Mouse (Mus musculus): Measurements from ENCODE around the gene Ceacam9. TPM values are rescaled to one million over a fixed set of nuclear protein-coding genes. Genes with fewer than 3 reads are reported as not detected.
"Not testable (repeated sequence)": the region's sequence is repeated elsewhere in the genome, so short reads cannot be mapped to it uniquely, and the experiment has no call there.

Gene Ceacam9
- not detected in 2 replicates for polyA plus RNA-seq (2014; fragmentation: Nextera tagmentation; extraction: Ambion mirVana)

DNA sequence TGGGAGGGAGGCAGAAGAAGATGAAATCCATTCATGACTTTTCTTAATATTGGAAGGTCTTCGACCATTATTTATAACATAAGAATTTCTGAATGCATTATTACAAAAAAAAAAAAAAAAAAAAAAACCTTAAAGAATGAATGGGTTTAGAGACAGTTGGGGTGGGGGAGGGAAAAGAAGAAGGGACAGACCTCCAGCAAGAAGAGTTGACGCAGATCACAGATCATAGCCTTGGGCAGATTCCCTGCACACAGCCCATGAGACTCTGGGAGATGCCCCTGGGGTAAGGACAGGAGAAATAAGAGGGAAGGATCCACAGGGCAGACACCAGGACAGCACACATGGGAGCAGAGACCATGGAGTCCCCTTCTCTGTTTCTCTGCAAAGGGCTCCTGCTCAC, at the start of gene Ceacam9:
Ceacam9 (plus strand) TSS at position 301 of the 400 bp plus-strand sequence.
- DNase-seq (ENCODE audit: low spot score) (no peak), ATAC-seq (replicated peaks; ENCODE audit: low FRiP score, low TSS enrichment, low read depth) (no peak)
- 81% methylated on average over 2 of the region's 2 CpGs for WGBS
- Histone ChIP-seq H3K27ac (ENCODE audit: low read depth) (no peak within 1 kb of the TSS), H3K4me1 (replicated peaks; ENCODE audit: control insufficient read depth, insufficient read depth, low read length) (no peaks in the 10 kb centered on the region), H3K4me3 (ENCODE audit: low read depth, low read length) (no peak within 1 kb of the TSS), H3K9ac (ENCODE audit: low read length) (no peak within 1 kb of the TSS), H3K9me3 (ENCODE audit: control insufficient read depth, low read length) (no peaks in the 10 kb centered on the region), H3K4me2 (ENCODE audit: low read length) (no peak within 1 kb of the TSS), H3K27me3 (replicated peaks; ENCODE audit: control insufficient read depth, insufficient read depth, low read length) (no peaks in the 10 kb centered on the region), H3K36me3 (ENCODE audit: control insufficient read depth, insufficient read depth, low read length) (no peaks in the 10 kb centered on the region)

GRCm38 (mm10) chr7:16673823-16674222, 47.9 kb upstream of the Ceacam9 start:
- H3K4me1 ChIP-seq (replicated peaks; ENCODE audit: control insufficient read depth, insufficient read depth, low read length) = no peaks in the 10 kb centered on the region
- no peaks in the 10 kb centered on the region for H3K27me3 ChIP-seq (replicated peaks; ENCODE audit: control insufficient read depth, insufficient read depth, low read length)
- no peaks in the 10 kb centered on the region for H3K36me3 ChIP-seq (ENCODE audit: control insufficient read depth, insufficient read depth, low read length)
- DNase-seq (ENCODE audit: low spot score) (no peak), ATAC-seq (replicated peaks; ENCODE audit: low FRiP score, low TSS enrichment, low read depth) (no peak)
- H3K4me3 ChIP-seq (ENCODE audit: low read depth, low read length) = no peak overlapping the region
- no peak overlapping the region for H3K27ac ChIP-seq (ENCODE audit: low read depth)
- H3K9me3 ChIP-seq (ENCODE audit: control insufficient read depth, low read length) = no peaks in the 10 kb centered on the region
- 46% methylated on average over 1 of the region's 1 CpGs for WGBS
- H3K9ac ChIP-seq (ENCODE audit: low read length) = no peak overlapping the region
- H3K4me2 ChIP-seq (ENCODE audit: low read length) = no peak overlapping the region

GRCm38 (mm10) chr7:16674699-16675098, 47.0 kb upstream of the Ceacam9 start:
- H3K9ac ChIP-seq (ENCODE audit: low read length); H3K27ac ChIP-seq (ENCODE audit: low read depth); H3K4me3 ChIP-seq (ENCODE audit: low read depth, low read length); H3K4me2 ChIP-seq (ENCODE audit: low read length); DNase-seq (ENCODE audit: low spot score); H3K4me1 ChIP-seq (replicated peaks; ENCODE audit: control insufficient read depth, insufficient read depth, low read length); H3K27me3 ChIP-seq (replicated peaks; ENCODE audit: control insufficient read depth, insufficient read depth, low read length); ATAC-seq (replicated peaks; ENCODE audit: low FRiP score, low TSS enrichment, low read depth); H3K36me3 ChIP-seq (ENCODE audit: control insufficient read depth, insufficient read depth, low read length); H3K9me3 ChIP-seq (ENCODE audit: control insufficient read depth, low read length): not testable (repeated sequence)
- WGBS = 29% methylated on average over 5 of the region's 5 CpGs

DNA sequence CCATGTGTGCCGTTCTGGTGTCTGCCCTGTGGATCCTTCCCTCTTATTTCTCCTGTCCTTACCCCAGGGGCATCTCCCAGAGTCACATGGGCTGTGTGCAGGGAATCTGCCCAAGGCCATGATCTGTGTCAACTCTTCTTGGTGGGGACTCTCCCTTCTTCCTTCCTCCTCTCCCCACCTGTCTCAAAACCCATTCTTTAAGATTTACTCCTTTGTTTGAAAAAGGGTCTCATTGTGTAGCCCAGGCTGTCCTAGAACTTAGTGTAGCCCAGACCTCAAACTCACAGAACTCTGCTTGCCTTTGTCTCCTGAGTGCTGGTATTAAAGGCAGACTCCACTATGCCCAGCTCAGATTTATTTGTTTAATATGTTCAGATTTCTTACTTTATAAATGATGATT, 46.1 kb upstream of the Ceacam9 start, which contains the start of gene Ceacam15:
Ceacam15 (minus strand) TSS at position 101 of the 400 bp plus-strand sequence.
- no peak for ATAC-seq (replicated peaks; ENCODE audit: low FRiP score, low TSS enrichment, low read depth)
- Histone ChIP-seq H3K27me3 (replicated peaks; ENCODE audit: control insufficient read depth, insufficient read depth, low read length) (no peaks in the 10 kb centered on the region), H3K4me1 (replicated peaks; ENCODE audit: control insufficient read depth, insufficient read depth, low read length) (no peaks in the 10 kb centered on the region), H3K9me3 (ENCODE audit: control insufficient read depth, low read length) (no peaks in the 10 kb centered on the region), H3K36me3 (ENCODE audit: control insufficient read depth, insufficient read depth, low read length) (no peaks in the 10 kb centered on the region), H3K9ac (ENCODE audit: low read length) (no peak within 1 kb of the TSS), H3K4me3 (ENCODE audit: low read depth, low read length) (no peak within 1 kb of the TSS), H3K27ac (ENCODE audit: low read depth) (no peak within 1 kb of the TSS), H3K4me2 (ENCODE audit: low read length) (no peak within 1 kb of the TSS)
- 64% methylated on average over 1 of the region's 1 CpGs for WGBS
- DNase-seq (ENCODE audit: low spot score) = no peak

DNA sequence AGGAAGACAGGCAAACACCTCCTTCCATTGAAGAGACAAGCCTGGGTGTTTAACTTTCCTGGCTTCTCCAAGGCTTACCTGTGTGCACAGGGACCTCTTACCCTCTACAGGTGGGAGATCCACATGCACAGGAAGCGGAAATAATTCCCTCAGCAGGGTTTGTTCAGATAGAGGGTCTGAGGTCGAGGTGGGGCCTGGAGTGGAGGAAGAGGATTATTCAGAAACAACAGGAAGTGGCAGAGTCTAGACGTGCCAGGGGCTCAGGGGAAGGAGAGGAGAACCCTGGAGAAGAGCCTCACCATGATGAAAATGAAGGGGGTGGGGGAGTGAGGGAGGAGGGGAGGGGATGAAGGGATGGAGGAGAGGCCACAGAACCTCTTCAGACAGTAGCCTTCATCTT, 41.5 kb upstream of the Ceacam9 start:
- H3K9ac ChIP-seq (ENCODE audit: low read length); DNase-seq (ENCODE audit: low spot score); H3K9me3 ChIP-seq (ENCODE audit: control insufficient read depth, low read length); H3K4me3 ChIP-seq (ENCODE audit: low read depth, low read length); H3K36me3 ChIP-seq (ENCODE audit: control insufficient read depth, insufficient read depth, low read length); H3K4me1 ChIP-seq (replicated peaks; ENCODE audit: control insufficient read depth, insufficient read depth, low read length); H3K27me3 ChIP-seq (replicated peaks; ENCODE audit: control insufficient read depth, insufficient read depth, low read length); H3K4me2 ChIP-seq (ENCODE audit: low read length); ATAC-seq (replicated peaks; ENCODE audit: low FRiP score, low TSS enrichment, low read depth); H3K27ac ChIP-seq (ENCODE audit: low read depth): not testable (repeated sequence)
- WGBS = 24% methylated on average over 2 of the region's 3 CpGs

DNA sequence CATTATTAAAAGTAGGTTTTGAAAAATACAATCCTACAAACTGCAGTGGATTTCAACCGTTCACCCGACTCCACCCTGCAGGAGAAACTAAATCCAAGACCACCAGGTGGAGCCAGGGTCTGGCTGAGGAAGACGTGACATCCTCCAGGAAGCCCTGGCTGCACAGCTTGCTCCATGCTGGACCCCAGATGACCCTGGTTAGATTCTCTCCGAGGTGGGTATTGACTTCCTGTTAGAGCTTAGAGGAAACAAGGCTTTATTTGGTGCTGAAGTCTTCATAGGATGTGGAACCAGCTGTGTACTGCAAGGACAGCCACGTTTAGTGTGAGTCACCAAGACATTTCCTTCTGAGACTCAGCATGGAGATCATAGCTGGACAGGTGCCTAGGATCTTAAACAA, 32.5 kb upstream of the Ceacam9 start:
- Histone ChIP-seq H3K36me3 (ENCODE audit: control insufficient read depth, insufficient read depth, low read length) (no peaks in the 10 kb centered on the region), H3K4me3 (ENCODE audit: low read depth, low read length) (no peak overlapping the region), H3K4me2 (ENCODE audit: low read length) (no peak overlapping the region), H3K9ac (ENCODE audit: low read length) (no peak overlapping the region), H3K27ac (ENCODE audit: low read depth) (no peak overlapping the region), H3K27me3 (replicated peaks; ENCODE audit: control insufficient read depth, insufficient read depth, low read length) (no peaks in the 10 kb centered on the region), H3K9me3 (ENCODE audit: control insufficient read depth, low read length) (peaks cover 5% of the 10 kb centered on the region; the same call in 1 of the 2 replicates), H3K4me1 (replicated peaks; ENCODE audit: control insufficient read depth, insufficient read depth, low read length) (no peaks in the 10 kb centered on the region)
- no peak for ATAC-seq (replicated peaks; ENCODE audit: low FRiP score, low TSS enrichment, low read depth)
- DNase-seq (ENCODE audit: low spot score) = no peak
- WGBS = 69% methylated on average over 5 of the region's 5 CpGs

DNA sequence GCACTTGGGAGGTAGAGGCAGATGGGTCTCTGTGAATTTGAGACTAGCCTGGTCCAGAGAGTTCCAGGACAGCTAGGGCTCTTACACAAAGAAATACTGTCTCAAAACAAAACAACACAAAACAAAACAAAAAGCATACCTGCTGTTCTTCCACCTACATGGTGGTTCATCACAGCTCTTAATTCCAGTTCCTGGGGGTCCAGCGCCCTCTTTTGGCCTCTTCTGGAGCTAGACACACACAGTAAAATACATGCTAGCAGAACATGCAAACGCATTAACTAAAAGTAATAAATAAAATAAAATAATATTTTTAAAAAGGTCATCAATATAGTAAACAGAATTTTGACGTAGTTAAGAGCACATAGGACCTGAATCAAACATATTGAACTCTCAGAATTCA, 26.7 kb upstream of the Ceacam9 start:
- H3K4me2 ChIP-seq (ENCODE audit: low read length) = no peak overlapping the region
- no peak overlapping the region for H3K27ac ChIP-seq (ENCODE audit: low read depth)
- 30% methylated on average over 3 of the region's 3 CpGs for WGBS
- H3K4me3 ChIP-seq (ENCODE audit: low read depth, low read length) = no peak overlapping the region
- no peak for DNase-seq (ENCODE audit: low spot score)
- no peak overlapping the region for H3K9ac ChIP-seq (ENCODE audit: low read length)
- no peaks in the 10 kb centered on the region; the same call in 1 of the 2 replicates for H3K9me3 ChIP-seq (ENCODE audit: control insufficient read depth, low read length)
- H3K27me3 ChIP-seq (replicated peaks; ENCODE audit: control insufficient read depth, insufficient read depth, low read length) = no peaks in the 10 kb centered on the region
- ATAC-seq (replicated peaks; ENCODE audit: low FRiP score, low TSS enrichment, low read depth) = no peak
- H3K36me3 ChIP-seq (ENCODE audit: control insufficient read depth, insufficient read depth, low read length) = no peaks in the 10 kb centered on the region
- H3K4me1 ChIP-seq (replicated peaks; ENCODE audit: control insufficient read depth, insufficient read depth, low read length) = no peaks in the 10 kb centered on the region

- no peak overlapping the region for H3K9ac ChIP-seq (ENCODE audit: low read length)
- H3K9me3 ChIP-seq (ENCODE audit: control insufficient read depth, low read length) = no peaks in the 10 kb centered on the region
- H3K36me3 ChIP-seq (ENCODE audit: control insufficient read depth, insufficient read depth, low read length) = no peaks in the 10 kb centered on the region
- H3K4me1 ChIP-seq (replicated peaks; ENCODE audit: control insufficient read depth, insufficient read depth, low read length) = no peaks in the 10 kb centered on the region
- ATAC-seq (replicated peaks; ENCODE audit: low FRiP score, low TSS enrichment, low read depth) (no peak), DNase-seq (ENCODE audit: low spot score) (no peak)
- H3K27me3 ChIP-seq (replicated peaks; ENCODE audit: control insufficient read depth, insufficient read depth, low read length) = no peaks in the 10 kb centered on the region
- no peak overlapping the region for H3K4me3 ChIP-seq (ENCODE audit: low read depth, low read length)
- no peak overlapping the region for H3K4me2 ChIP-seq (ENCODE audit: low read length)
- H3K27ac ChIP-seq (ENCODE audit: low read depth) = no peak overlapping the region
- WGBS = 50% methylated on average over 2 of the region's 2 CpGs
Measured at GRCm38 (mm10) chr7:16699042-16699441, 22.7 kb upstream of the Ceacam9 start.

DNA sequence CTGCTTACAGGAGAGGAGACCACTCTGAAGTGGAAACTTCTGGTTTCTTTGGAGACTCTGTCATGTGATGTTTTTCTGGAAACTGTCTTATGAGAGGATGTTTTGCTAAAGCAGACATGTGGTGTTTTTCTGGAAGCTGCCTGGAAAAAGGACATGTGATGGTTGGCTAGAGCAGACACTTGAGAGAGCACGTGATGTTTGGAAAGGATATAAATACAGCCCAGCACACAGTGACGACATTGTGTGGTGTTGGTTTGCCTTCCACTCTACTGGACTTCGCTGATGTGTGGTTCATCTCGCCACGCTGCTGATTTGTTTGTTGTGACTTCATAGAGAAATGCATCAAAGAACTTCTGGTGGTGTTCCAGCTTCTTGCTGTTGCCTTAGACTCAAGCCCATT, 21.1 kb upstream of the Ceacam9 start:
- no peak overlapping the region for H3K27ac ChIP-seq (ENCODE audit: low read depth)
- no peak overlapping the region for H3K9ac ChIP-seq (ENCODE audit: low read length)
- DNase-seq (ENCODE audit: low spot score) (no peak), ATAC-seq (replicated peaks; ENCODE audit: low FRiP score, low TSS enrichment, low read depth) (no peak)
- 56% methylated on average over 5 of the region's 5 CpGs for WGBS
- no peaks in the 10 kb centered on the region for H3K27me3 ChIP-seq (replicated peaks; ENCODE audit: control insufficient read depth, insufficient read depth, low read length)
- H3K36me3 ChIP-seq (ENCODE audit: control insufficient read depth, insufficient read depth, low read length) = no peaks in the 10 kb centered on the region
- H3K4me3 ChIP-seq (ENCODE audit: low read depth, low read length) = no peak overlapping the region
- no peak overlapping the region for H3K4me2 ChIP-seq (ENCODE audit: low read length)
- no peaks in the 10 kb centered on the region for H3K4me1 ChIP-seq (replicated peaks; ENCODE audit: control insufficient read depth, insufficient read depth, low read length)
- H3K9me3 ChIP-seq (ENCODE audit: control insufficient read depth, low read length) = no peaks in the 10 kb centered on the region

Measured in intestine, embryonic 14.5 days (tissue).